Mouse (Mus musculus) macrophage (primary cell): ENCODE results near the gene Khdc1a. TPM values are rescaled to one million over a fixed set of nuclear protein-coding genes. Genes with fewer than 3 reads are reported as not detected.
"Not testable (repeated sequence)": the region's sequence is repeated elsewhere in the genome, so short reads cannot be mapped to it uniquely, and the experiment has no call there.

Experiments used
- H3K27ac ChIP-seq: fragments of 350-480 bp; formaldehyde crosslinking; 2 replicates; pipeline ENCODE4 v1.9.0; 2021
- H3K36me3 ChIP-seq: fragments of 350-480 bp; formaldehyde crosslinking; 2 replicates; pipeline ENCODE4 v1.9.0; 2021; ENCODE audit errors: inconsistent target
- H3K4me3 ChIP-seq: fragments of 350-480 bp; formaldehyde crosslinking; 2 replicates; pipeline ENCODE4 v1.9.0; 2021; ENCODE audit errors: inconsistent target
- H3K79me2 ChIP-seq: fragments of 350-480 bp; formaldehyde crosslinking; 2 replicates; pipeline ENCODE4 v1.9.0; 2021; ENCODE audit errors: inconsistent target
- WGBS: methylation state at CpG from one replicate; pipeline ENCODE4 v1.1.7; 2026; ENCODE audit warnings: inconsistent platforms; ENCODE audit not compliant: missing documents; 5-methylcytosine and 5-hydroxymethylcytosine counted together
- polyA plus RNA-seq: library from polyadenylated mRNA; stranded (reverse); fragments of 250-400 nt; gene quantifications from 3 replicates; pipeline ENCODE4 v1.2.4, GENCODE M21; 2018; ENCODE audit warnings: inconsistent platforms
- total RNA-seq, 78 experiments: library from RNA; depleted of rRNA; stranded (reverse); fragments of 250-400 nt; gene quantifications; 1 replicate in 9 of 78; 2 replicates in 24 of 78; 3 replicates in 43 of 78; 4 replicates in 2 of 78; pipeline ENCODE4 v1.2.4; 2018; ENCODE audit warnings: inconsistent platforms in 56 of 78

The Khdc1a gene
- not detected for total RNA-seq (2018; cell fraction: chromatin; rRNA removed)
- total RNA-seq (2018; cell fraction: cytosol; rRNA removed), result not detected
- not detected for total RNA-seq (2018; cell fraction: nucleus; rRNA removed)
- polyA plus RNA-seq, result not detected in 3 replicates

DNA sequence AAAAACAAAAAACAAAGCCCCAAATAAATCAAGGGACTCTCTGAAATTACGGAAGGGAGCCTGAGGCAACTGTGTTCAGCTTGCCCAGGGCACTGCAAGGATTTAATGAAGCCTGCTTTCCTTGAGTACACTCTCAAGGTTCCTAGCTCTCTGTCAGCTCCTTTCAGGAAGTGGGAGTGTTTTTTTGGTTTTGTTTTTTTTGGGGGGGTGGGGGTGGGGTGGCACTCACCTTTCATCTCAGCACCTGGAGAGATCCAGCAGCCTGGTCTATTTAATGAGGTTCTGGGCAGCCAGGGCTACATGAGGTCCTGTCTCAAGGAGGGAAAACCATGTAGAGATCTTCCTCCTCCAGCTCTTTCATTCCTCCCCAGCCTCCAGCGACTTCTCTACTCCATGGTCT, at the start of gene Khdc1a:
Gene Khdc1a, plus strand, starts transcription at position 301 of the 400 bp plus-strand sequence.
- Histone ChIP-seq H3K79me2 (no peaks in the 10 kb centered on the region), H3K4me3 (no peak within 1 kb of the TSS), H3K27ac (no peak within 1 kb of the TSS), H3K36me3 (no peaks in the 10 kb centered on the region)
- WGBS, result 100% methylated on average over 1 of the region's 2 CpGs

DNA sequence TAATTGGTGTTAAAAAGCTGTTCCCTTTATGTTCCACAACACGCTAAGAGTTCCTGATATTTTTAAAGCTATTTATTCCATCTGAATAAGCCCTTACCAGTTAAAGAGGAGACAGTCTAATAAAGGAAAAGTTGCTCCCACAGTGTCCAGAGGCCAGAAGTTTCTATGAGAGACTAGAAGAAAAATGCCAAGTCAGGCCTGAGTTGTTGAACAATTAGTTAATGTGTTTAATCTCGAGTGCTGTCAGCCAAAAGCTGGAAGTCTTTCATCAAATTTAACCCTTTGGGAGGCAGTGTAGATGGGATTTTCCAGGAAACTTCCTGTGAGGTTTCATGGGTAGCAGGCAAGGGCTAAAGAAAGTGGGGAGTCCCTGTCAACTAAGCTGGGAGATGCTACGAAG, 49.6 kb upstream of the Khdc1a start:
- Histone ChIP-seq H3K36me3 (no peaks in the 10 kb centered on the region), H3K79me2 (no peaks in the 10 kb centered on the region), H3K4me3 (no peak overlapping the region), H3K27ac (no peak overlapping the region)
- 66% methylated on average over 3 of the region's 3 CpGs for WGBS

DNA sequence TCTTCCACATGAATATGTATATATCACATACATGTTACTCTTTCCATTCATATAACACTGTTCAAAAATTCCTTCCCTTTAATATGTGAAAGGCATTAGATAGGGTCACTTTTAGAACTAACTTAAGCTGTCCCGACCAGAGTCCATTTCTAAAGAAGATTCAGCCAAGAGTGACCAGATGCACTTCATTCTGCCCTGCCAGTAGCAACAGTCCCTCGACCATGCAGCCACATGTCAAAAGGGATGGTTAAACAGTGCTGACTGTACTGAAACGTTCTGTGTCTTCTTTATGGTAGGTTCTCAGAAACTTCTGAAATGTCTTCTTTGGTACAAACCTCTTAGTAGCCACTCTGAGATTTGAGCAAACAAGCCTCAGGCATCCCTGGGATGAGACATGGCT, 47.8 kb upstream of the Khdc1a start:
- no peak overlapping the region for H3K4me3 ChIP-seq
- H3K36me3 ChIP-seq, result no peaks in the 10 kb centered on the region
- H3K79me2 ChIP-seq, result no peaks in the 10 kb centered on the region
- H3K27ac ChIP-seq, result no peak overlapping the region
- WGBS, result 94% methylated on average over 3 of the region's 3 CpGs

DNA sequence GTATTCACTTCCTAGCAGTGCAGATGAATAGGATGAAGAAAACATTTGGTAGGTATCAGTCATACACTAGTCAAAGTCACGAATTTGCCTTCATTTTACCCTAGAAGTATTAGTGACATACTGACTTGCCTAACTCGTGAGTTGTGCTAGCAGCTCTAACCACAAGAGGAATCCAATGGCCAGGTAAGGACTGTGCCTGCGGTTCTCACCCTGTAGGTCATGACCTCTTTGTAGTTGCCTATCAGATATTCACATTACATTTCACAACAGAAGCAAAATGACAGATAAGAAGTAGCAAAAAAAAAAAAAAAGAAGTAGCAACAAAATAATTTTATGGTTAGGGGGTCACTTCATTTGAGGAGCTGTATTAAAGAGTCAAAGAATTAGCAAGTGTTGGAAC, 45.3 kb upstream of the Khdc1a start:
- Histone ChIP-seq H3K36me3 (no peaks in the 10 kb centered on the region), H3K79me2 (no peaks in the 10 kb centered on the region), H3K27ac (no peak overlapping the region), H3K4me3 (no peak overlapping the region)
- 87% methylated on average over 3 of the region's 3 CpGs for WGBS

DNA sequence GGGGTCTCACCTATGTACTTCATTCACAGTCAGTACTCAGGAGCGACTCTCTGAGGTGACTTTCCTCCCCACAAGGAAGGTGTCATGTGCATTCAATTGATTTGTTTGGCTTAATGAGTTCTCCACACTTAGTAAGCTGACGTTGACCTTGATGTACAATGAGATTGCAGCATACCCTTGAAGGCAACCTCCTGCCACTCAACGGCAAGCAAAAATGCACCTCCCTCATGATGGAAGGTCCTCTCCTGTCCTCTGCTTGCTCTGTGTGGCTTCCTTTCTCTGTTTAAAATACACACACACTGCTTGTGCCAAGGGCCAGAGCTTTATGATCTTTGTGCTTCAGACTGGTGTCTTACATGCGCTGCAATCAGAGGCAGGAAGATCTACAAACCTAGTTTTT, 44.8 kb upstream of the Khdc1a start:
- Histone ChIP-seq H3K27ac (no peak overlapping the region), H3K79me2 (no peaks in the 10 kb centered on the region), H3K36me3 (no peaks in the 10 kb centered on the region), H3K4me3 (no peak overlapping the region)
- 94% methylated on average over 4 of the region's 4 CpGs for WGBS

DNA sequence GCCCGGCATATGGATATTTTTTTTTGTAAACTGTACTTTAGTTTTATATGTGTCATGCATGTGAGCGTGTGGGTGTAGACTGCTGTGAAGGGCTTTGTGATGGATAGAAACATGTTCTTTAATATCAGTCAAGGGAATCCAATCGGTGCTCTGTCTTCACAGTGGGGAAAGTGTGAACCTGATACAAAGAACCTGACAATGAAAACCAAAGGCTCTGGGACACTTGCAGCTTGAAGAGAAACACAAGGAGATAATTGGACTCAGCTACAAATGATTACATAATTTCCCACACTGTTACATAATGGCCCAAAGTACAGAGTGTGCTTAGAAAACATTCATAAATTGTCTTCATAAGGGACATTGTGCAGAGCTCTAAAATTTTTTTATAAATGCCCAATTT, 44.0 kb upstream of the Khdc1a start:
- Histone ChIP-seq H3K36me3 (no peaks in the 10 kb centered on the region), H3K79me2 (no peaks in the 10 kb centered on the region), H3K27ac (no peak overlapping the region), H3K4me3 (no peak overlapping the region)
- WGBS, result 85% methylated on average over 3 of the region's 3 CpGs

DNA sequence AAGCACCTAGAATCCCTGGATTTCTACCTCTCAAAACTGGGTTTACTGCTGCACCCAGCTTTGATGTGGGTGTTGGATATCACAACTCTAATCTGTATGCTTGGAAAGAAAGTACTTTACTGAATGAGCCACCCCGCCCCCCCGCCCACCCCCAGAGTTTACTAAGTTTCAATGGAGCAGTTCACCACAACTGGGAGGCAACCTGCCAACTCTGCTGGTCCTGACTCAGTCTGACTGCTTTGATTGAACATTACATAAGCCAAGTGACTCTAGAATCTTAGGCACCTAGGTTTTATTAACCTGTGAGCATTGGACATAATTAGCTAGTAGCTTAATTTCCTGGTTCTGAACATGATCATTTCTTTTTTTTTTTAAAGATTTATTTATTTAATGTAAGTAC, 35.1 kb upstream of the Khdc1a start:
- H3K36me3 ChIP-seq, result no peaks in the 10 kb centered on the region
- 93% methylated on average over 2 of the region's 2 CpGs for WGBS
- no peak overlapping the region for H3K27ac ChIP-seq

DNA sequence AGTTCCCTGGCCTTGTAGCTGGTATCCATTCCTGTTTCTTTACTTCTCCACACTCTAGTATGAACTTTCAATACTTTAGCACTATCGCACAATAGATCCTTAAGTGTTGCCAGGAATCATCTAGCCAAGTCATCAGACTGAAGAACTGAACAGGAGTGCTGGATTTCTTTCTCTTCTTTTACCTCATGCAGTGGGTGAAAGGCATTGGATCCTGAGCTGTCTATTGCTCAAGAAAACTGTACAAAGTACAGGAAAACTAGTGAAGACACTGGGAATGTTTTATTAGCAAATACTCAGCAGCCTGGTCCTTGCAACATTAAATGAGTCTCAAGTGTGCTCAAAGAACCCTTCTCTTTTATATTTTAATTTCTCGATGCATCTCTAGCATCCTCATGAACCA, 33.7 kb upstream of the Khdc1a start:
- H3K4me3 ChIP-seq, result no peak overlapping the region
- WGBS, result 92% methylated on average over 2 of the region's 2 CpGs
- no peaks in the 10 kb centered on the region for H3K36me3 ChIP-seq
- no peaks in the 10 kb centered on the region for H3K79me2 ChIP-seq
- H3K27ac ChIP-seq, result no peak overlapping the region

More for the DNA sequence above, 35.1 kb upstream of the Khdc1a start:
- no peaks in the 10 kb centered on the region for H3K79me2 ChIP-seq
- no peak overlapping the region for H3K4me3 ChIP-seq

DNA sequence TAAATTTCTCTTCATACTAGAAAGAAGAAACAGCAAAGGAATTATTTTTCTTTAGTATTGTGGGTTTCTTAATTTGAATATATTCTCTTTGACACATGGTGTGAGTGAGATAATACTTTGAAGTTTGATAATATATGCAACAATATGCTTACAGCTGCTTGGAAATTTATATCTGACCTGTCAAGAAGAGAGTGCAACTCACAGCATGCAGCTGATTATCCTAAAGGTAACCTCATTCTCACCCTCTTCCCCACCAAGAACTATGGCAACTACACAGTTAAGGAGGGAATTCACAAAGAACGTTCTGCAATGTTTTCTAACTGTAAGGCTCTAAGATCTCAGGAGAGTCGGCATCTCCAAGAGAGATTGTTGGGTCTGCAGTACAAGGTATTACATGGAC, 33.1 kb upstream of the Khdc1a start:
- Histone ChIP-seq H3K36me3 (no peaks in the 10 kb centered on the region), H3K27ac (no peak overlapping the region), H3K79me2 (no peaks in the 10 kb centered on the region), H3K4me3 (no peak overlapping the region)
- WGBS, result 97% methylated on average over 2 of the region's 2 CpGs

DNA sequence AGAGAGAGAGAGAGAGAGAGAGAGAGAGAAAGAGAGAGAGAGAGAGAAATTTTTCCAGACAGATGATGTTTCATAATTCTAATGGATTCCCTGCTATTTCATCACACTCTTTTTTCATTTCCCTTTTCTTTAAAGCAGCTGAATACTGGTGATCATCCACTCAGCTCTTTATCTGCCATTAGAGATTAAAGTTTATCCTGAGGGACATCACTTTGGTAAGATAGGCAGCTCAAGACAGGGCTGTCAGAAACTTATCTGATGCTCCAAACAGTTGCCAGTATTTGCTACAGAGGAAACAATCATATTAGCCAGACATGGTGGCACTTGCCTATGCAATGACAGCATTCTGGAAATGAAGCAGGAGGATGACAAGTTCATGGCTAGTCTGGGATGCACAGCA, 31.2 kb upstream of the Khdc1a start:
- Histone ChIP-seq H3K4me3 (no peak overlapping the region), H3K36me3 (no peaks in the 10 kb centered on the region), H3K27ac (no peak overlapping the region), H3K79me2 (no peaks in the 10 kb centered on the region)

DNA sequence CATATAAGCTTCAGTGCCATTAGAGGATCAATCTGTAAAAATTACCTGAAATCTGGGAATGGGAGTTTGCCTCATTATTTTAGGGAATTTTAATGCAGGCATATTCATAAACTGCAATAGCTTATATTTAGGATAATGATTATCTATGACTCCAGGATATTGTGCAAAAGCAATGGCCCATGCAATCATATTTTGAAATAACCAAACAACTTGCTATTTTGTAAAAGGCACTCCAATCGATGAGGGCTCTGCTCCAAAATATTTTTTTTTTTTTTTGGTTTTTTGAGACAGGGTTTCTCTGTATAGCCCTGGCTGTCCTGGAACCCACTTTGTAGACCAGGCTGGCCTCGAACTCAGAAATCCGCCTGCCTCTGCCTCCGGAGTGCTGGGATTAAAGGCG, 29.2 kb upstream of the Khdc1a start:
- not testable (repeated sequence) for H3K4me3 ChIP-seq, H3K27ac ChIP-seq, H3K36me3 ChIP-seq, H3K79me2 ChIP-seq
- 88% methylated on average over 5 of the region's 5 CpGs for WGBS

DNA sequence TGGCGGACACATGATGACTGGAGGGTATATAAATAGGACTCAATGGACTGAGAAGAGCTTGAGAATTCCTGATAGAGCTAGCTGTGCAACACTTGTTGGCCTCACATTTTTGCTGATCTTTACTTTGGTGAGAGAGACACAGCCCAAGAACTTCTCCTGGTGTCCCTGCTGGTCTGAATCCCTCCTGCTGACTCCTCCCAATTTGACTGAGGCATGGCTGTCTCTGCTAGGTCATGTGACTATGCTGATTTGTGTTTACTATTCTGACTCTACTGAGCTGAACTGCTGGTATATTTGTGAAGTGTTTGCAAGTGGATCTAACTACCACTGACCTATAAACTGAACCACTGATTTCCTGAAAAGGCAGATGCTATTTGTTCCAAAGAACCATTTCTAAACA, 27.8 kb upstream of the Khdc1a start:
- H3K36me3 ChIP-seq, result no peaks in the 10 kb centered on the region
- WGBS, result 100% methylated on average over 1 of the region's 1 CpGs
- H3K4me3 ChIP-seq, result no peak overlapping the region
- no peaks in the 10 kb centered on the region for H3K79me2 ChIP-seq
- no peak overlapping the region for H3K27ac ChIP-seq

DNA sequence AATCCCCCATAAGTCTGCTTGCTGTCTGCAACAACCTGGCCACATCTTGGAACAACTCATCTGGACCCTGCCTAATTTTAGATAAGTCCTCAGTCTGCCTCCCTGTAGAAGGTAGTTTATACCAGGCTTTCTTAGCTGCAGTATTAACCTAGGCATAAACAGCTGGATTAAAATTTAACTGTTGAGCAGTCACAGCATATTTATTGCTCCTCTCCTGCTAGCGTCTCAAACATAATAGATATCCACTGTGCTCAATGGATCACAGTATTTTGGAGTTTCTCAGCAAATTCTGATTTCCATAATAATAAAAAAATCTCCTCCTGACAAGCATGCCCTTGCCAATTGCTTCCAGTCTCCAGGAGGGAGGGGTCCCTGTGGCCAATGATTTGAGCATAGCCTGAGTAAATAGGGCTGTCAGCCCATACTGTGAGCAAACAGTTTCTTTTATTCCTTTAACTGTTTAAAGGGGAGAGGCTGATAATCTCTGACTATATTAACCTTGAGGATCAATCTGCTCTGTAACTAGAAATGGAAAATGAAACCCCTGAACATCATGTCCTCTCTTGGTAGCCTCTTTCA, 25.4 kb upstream of the Khdc1a start:
- Histone ChIP-seq H3K36me3 (no peaks in the 10 kb centered on the region), H3K79me2 (no peaks in the 10 kb centered on the region), H3K27ac (no peak overlapping the region), H3K4me3 (no peak overlapping the region)
- WGBS, result 92% methylated on average over 1 of the region's 1 CpGs

DNA sequence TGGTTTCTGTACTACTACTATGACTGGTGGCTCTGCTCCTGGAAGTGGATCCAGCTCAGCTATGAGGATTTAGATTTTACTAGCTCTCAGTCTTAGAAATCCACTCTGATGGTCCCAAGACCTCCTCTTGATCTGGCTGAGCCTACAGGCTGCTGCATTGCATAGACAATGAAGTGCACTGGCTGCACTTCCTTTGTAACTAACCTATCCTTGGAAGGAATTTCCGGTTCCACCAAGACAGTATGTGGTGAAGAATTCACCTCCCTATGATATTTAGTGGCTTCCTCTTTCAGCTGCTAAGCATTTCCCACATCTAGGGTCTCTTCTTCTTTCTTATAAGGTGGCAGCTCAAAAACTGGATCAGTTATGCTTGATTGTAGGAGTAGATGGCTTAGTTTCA, 24.8 kb upstream of the Khdc1a start:
- WGBS, result 45% methylated on average over 1 of the region's 1 CpGs
- H3K79me2 ChIP-seq, result no peaks in the 10 kb centered on the region
- H3K4me3 ChIP-seq, result no peak overlapping the region
- H3K36me3 ChIP-seq, result no peaks in the 10 kb centered on the region
- H3K27ac ChIP-seq, result no peak overlapping the region

DNA sequence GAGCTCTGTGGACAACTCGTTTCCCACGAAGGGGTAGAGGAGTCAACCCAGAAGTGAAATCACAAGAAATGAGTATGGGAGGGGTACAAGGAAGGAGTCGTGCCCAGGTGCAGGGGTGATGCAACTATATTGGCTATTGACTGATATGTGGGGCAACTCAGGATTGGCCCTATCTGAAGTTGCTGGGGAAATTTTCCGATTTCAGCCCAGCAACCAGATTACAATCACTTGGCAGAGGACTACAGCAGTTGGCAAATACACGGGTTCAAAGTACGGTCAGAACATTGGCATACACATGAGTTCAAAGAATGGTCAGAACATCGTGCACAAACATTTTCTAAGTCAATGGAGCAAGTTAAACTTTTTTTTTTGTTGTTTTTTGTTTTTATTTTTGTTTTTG, 22.7 kb upstream of the Khdc1a start:
- Histone ChIP-seq H3K79me2 (no peaks in the 10 kb centered on the region), H3K27ac (no peak overlapping the region), H3K36me3 (no peaks in the 10 kb centered on the region), H3K4me3 (no peak overlapping the region)
- WGBS, result 86% methylated on average over 7 of the region's 7 CpGs

DNA sequence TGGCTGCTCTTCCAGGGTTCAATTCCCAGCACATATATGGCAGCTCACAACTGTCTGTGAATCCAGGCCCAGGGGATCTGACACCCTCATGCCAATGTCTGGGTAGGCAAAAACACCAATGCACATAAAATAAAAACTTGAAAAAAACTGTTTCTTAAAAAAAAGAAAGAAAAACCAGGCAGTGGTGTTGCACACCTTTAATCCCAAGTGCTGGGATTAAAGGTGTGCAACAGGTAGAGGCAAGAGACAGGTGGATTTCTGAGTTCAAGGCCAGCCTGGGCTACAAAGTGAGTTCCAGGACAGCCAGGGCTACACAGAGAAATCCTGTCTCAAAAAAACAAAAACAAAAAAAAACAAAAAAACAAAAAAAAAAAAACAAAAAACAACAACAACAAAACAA, 18.3 kb upstream of the Khdc1a start:
- H3K27ac ChIP-seq, H3K36me3 ChIP-seq, H3K79me2 ChIP-seq, H3K4me3 ChIP-seq: not testable (repeated sequence)
